Mouse (Mus musculus) fibroblast of lung, adult 2 months (primary cell): Measurements from ENCODE around the gene Ehhadh.
A peak's percentile ranks its signal among the peaks of the same experiment; 100 is the strongest.

Source experiments
- DNase-seq: peaks from one replicate; pipeline ENCODE4 v3.0.0-alpha.2; 2011; ENCODE audit warnings: low read depth

The Ehhadh gene

GRCm38 (mm10) chr16:21727897-21728364 lies 59.7 kb downstream of the Ehhadh start:
- DNase-seq, result peak; percentile 69

DNA sequence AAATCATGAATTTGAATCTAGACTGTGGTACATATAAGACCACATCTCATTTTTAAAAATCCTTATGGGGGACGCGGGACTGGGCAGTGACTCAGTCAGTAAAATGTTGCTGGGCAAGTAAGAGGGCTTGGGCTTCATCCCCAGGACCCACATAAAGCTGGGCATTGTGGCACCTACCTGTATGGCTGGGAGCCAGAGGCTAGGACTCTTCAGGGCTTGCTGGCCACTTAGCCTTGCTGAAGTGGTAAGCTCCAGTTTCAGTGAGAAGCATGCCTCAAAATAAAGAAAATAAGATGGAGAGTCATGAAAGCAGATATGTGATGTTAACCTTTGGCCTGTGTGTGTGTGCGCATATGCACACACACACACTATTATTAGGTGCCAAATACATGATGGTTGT lies 60.2 kb downstream of the Ehhadh start:
- no peak for DNase-seq

GRCm38 (mm10) chr16:21724261-21724660 lies 63.3 kb downstream of the Ehhadh start:
- DNase-seq, result no peak

- no peak for DNase-seq
Measured at GRCm38 (mm10) chr16:21719770-21720169, 67.8 kb downstream of the Ehhadh start.

GRCm38 (mm10) chr16:21714516-21714915 lies 73.1 kb downstream of the Ehhadh start:
- no peak for DNase-seq
